Mouse (Mus musculus) left cerebral cortex, adult 2 months (tissue): ENCODE measurements around the gene Lrrtm4. TPM values are rescaled to one million over a fixed set of nuclear protein-coding genes. Genes with fewer than 3 reads are reported as not detected.

Experiments
- DNase-seq, 2 experiments: peaks; one replicate each; pipeline ENCODE4 v3.0.0; 2021 to 2022; ENCODE audit warnings: low spot score in 2 of 2, mixed read lengths in 1 of 2; ENCODE audit errors: extremely low spot score in 1 of 2
- H3K27ac ChIP-seq: fragments of 200-600 bp; 2 replicates; pipeline ENCODE4 v1.8.1; 2022
- H3K4me3 ChIP-seq: fragments of 200-600 bp; 2 replicates; pipeline ENCODE4 v1.8.1; 2022
- CTCF ChIP-seq: fragments of 200-600 bp; IDR thresholded peaks from 2 replicates; pipeline ENCODE4 v1.8.1; 2022; ENCODE audit warnings: antibody characterized with exemption, mild to moderate bottlenecking, moderate library complexity
- intact Hi-C: fragments of 180-260 bp; cut with DNase I; formaldehyde crosslinking; loops from one replicate; pipeline ENCODE4 v1.15.1; 2025
- total RNA-seq, 2 experiments: library from RNA; stranded (reverse); gene quantifications; 2 replicates each; pipeline ENCODE4 v1.2.3; 2021

Lrrtm4 gene
- total RNA-seq, 2 experiments from 2014 or later: 64.9 to 65.8 TPM

GRCm38 (mm10) chr6:80589776-80590175 is 571.1 kb downstream of the Lrrtm4 start:
- no peak for DNase-seq
- intact Hi-C loops: no loop called here
- TF ChIP-seq CTCF: no peak
- Histone ChIP-seq H3K4me3 (no peak overlapping the region), H3K27ac (no peak overlapping the region)

- H3K27ac ChIP-seq: no peak overlapping the region
- DNase-seq: no peak
- no peak for TF ChIP-seq CTCF
- no peak overlapping the region for H3K4me3 ChIP-seq
- intact Hi-C loops: no loop called here
These were observed 600.8 kb downstream of the Lrrtm4 start for GRCm38 (mm10) chr6:80619508-80619907.

- intact Hi-C loops: no loop called here
- no peak overlapping the region for H3K4me3 ChIP-seq
- no peak for TF ChIP-seq CTCF
- DNase-seq: no peak
- H3K27ac ChIP-seq: no peak overlapping the region
These were observed 604.1 kb downstream of the Lrrtm4 start for GRCm38 (mm10) chr6:80622676-80623334.

- no peak for DNase-seq
- intact Hi-C loops: no loop called here
- TF ChIP-seq CTCF: no peak
These were observed 606.8 kb downstream of the Lrrtm4 start for GRCm38 (mm10) chr6:80625509-80625908.

GRCm38 (mm10) chr6:80662729-80663128 is 644.1 kb downstream of the Lrrtm4 start:
- intact Hi-C loops: no loop called here
- Histone ChIP-seq H3K27ac (no peak overlapping the region), H3K4me3 (no peak overlapping the region)
- TF ChIP-seq CTCF: no peak
- no peak for DNase-seq

More at GRCm38 (mm10) chr6:80625509-80625908, 606.8 kb downstream of the Lrrtm4 start:
- no peak overlapping the region for H3K4me3 ChIP-seq
- no peak overlapping the region for H3K27ac ChIP-seq

GRCm38 (mm10) chr6:80664039-80664438 is 645.4 kb downstream of the Lrrtm4 start:
- peak in 1 of 2 experiments; percentile 11 for DNase-seq
- Histone ChIP-seq H3K27ac (no peak overlapping the region), H3K4me3 (no peak overlapping the region)
- intact Hi-C loops: no loop called here
- no peak for TF ChIP-seq CTCF

- intact Hi-C loops: no loop called here
- Histone ChIP-seq H3K4me3 (no peak overlapping the region), H3K27ac (no peak overlapping the region)
- DNase-seq: no peak
- TF ChIP-seq CTCF: no peak
These were observed 685.5 kb downstream of the Lrrtm4 start for GRCm38 (mm10) chr6:80704183-80704582.

GRCm38 (mm10) chr6:80720468-80720867 is 701.8 kb downstream of the Lrrtm4 start:
- DNase-seq: no peak
- no peak overlapping the region for H3K4me3 ChIP-seq
- H3K27ac ChIP-seq: no peak overlapping the region
- TF ChIP-seq CTCF: no peak
- intact Hi-C loops: no loop called here

GRCm38 (mm10) chr6:80733416-80733815 is 714.7 kb downstream of the Lrrtm4 start:
- no peak for DNase-seq
- TF ChIP-seq CTCF: no peak
- Histone ChIP-seq H3K27ac (no peak overlapping the region), H3K4me3 (no peak overlapping the region)
- intact Hi-C loops: no loop called here

- Histone ChIP-seq H3K27ac (no peak overlapping the region), H3K4me3 (no peak overlapping the region)
- no peak for TF ChIP-seq CTCF
- intact Hi-C loops: no loop called here
- DNase-seq: no peak
These were observed 732.1 kb downstream of the Lrrtm4 start for GRCm38 (mm10) chr6:80750769-80751168.

GRCm38 (mm10) chr6:80760641-80761204 is 742.0 kb downstream of the Lrrtm4 start:
- Histone ChIP-seq H3K27ac (no peak overlapping the region), H3K4me3 (no peak overlapping the region)
- intact Hi-C loops: no loop called here
- no peak for DNase-seq
- no peak for TF ChIP-seq CTCF

- intact Hi-C loops: no loop called here
- DNase-seq: no peak
- H3K4me3 ChIP-seq: no peak overlapping the region
- no peak overlapping the region for H3K27ac ChIP-seq
- TF ChIP-seq CTCF: peak; percentile 44
These were observed 767.6 kb downstream of the Lrrtm4 start for GRCm38 (mm10) chr6:80786282-80786681.

GRCm38 (mm10) chr6:80823753-80824152 is 805.1 kb downstream of the Lrrtm4 start:
- intact Hi-C loops: no loop called here
- Histone ChIP-seq H3K27ac (no peak overlapping the region), H3K4me3 (no peak overlapping the region)
- no peak for TF ChIP-seq CTCF
- no peak for DNase-seq
